In genomic region chr8:123858574-123858940, GRCm38 (mm10) we compare ENCODE assay signal across 7 mouse cellular contexts. TPM values are rescaled to one million over a fixed set of nuclear protein-coding genes. Genes with fewer than 3 reads are reported as not detected.
DNase-seq lines count a peak whose midpoint lies in the region; ATAC-seq and TF ChIP-seq lines count a peak whose summit lies in the region.

No protein-coding gene starts in this region.

- TF ChIP-seq EP300 in CH12.LX (IDR thresholded peaks at IDR 0.05; ENCODE audit: low read length): no peak

- no peak for TF ChIP-seq POLR2A in CH12.LX (IDR thresholded peaks at IDR 0.05; ENCODE audit: low read depth, low read length)

- dilution Hi-C loops in CH12.LX (cut with MboI; ENCODE audit: extremely low pct_ligation_motif_present, extremely low pct_unique_long_range_greater_than_20kb, low sequenced_read_pairs): no loop called here

- WGBS in embryonic facial prominence, embryonic 15.5 days: 2% methylated on average over 17 of the region's 17 CpGs
- WGBS in intestine, embryonic 15.5 days: 1% methylated on average over 17 of the region's 17 CpGs

- H3K36me3 ChIP-seq in CH12.LX (replicated peaks in 1 of 2; ENCODE audit: control insufficient read depth in 1 of 2, insufficient read depth in 1 of 2, low read length in 1 of 2): peaks cover 0 to 5% of the 10 kb centered on the region in 2 experiments
- no peaks in the 10 kb centered on the region for H3K36me3 ChIP-seq in embryonic facial prominence, embryonic 15.5 days
- no peaks in the 10 kb centered on the region for H3K36me3 ChIP-seq in intestine, embryonic 15.5 days

- TF ChIP-seq CTCF in CH12.LX (conservative IDR thresholded peaks at IDR 0.05 in 1 of 2, IDR thresholded peaks at IDR 0.05 in 1 of 2; ENCODE audit: low read depth in 2 of 2, low read length in 2 of 2): no peak; a peak in 1 of 4 replicates

- H3K4me1 ChIP-seq in CH12.LX (ENCODE audit: control insufficient read depth in 1 of 2, insufficient read depth in 2 of 2): peaks cover 2 to 15% of the 10 kb centered on the region in 2 experiments
- H3K4me1 ChIP-seq in embryonic facial prominence, embryonic 15.5 days: peaks cover 13% of the 10 kb centered on the region
- peaks cover 10% of the 10 kb centered on the region; the same call in 1 of the 2 replicates for H3K4me1 ChIP-seq in intestine, embryonic 15.5 days (replicated peaks)

- H3K27ac ChIP-seq in CH12.LX (ENCODE audit: insufficient read depth, low read depth): no peak overlapping the region; the same call in 1 of the 2 replicates
- H3K27ac ChIP-seq in embryonic facial prominence, embryonic 15.5 days (replicated peaks): no peak overlapping the region
- H3K27ac ChIP-seq in intestine, embryonic 15.5 days: peak overlapping the region; percentile 73; the same call in 1 of the 2 replicates

- peaks cover 4% of the 10 kb centered on the region for H3K79me2 ChIP-seq in CH12.LX (replicated peaks; ENCODE audit: control insufficient read depth, extremely low read depth, insufficient read depth, poor library complexity, severe bottlenecking)

- peaks cover 5% of the 10 kb centered on the region for H3K9me3 ChIP-seq in CH12.LX (replicated peaks; ENCODE audit: low read length)
- no peaks in the 10 kb centered on the region for H3K9me3 ChIP-seq in embryonic facial prominence, embryonic 15.5 days (replicated peaks)
- H3K9me3 ChIP-seq in intestine, embryonic 15.5 days: no peaks in the 10 kb centered on the region

- H3K4me3 ChIP-seq in CH12.LX (replicated peaks in 1 of 3; ENCODE audit: low read depth in 2 of 3, low read length in 2 of 3, poor library complexity in 1 of 3): peak overlapping the region; percentile 83 to 94 (median 85)
- peak overlapping the region; percentile 64 for H3K4me3 ChIP-seq in embryonic facial prominence, embryonic 15.5 days (replicated peaks)
- H3K4me3 ChIP-seq in intestine, embryonic 15.5 days (replicated peaks): peak overlapping the region; percentile 97

- DNase-seq in 416B (ENCODE audit: low read depth) (peak; percentile 60), CH12.LX (ENCODE audit: extremely low read depth) (no peak), adipocyte (ENCODE audit: low spot score) (no peak)
- DNase-seq in right cerebral cortex, postnatal 36 days (ENCODE audit: low spot score in 2 of 2): no peak

- no peak for TF ChIP-seq RAD21 in CH12.LX (IDR thresholded peaks at IDR 0.05; ENCODE audit: low read depth, low read length)

- peaks cover 31% of the 10 kb centered on the region for H3K27me3 ChIP-seq in CH12.LX (replicated peaks)
- H3K27me3 ChIP-seq in embryonic facial prominence, embryonic 15.5 days: peaks cover 19% of the 10 kb centered on the region; the same call in 1 of the 2 replicates
- peaks cover 4% of the 10 kb centered on the region; the same call in 1 of the 2 replicates for H3K27me3 ChIP-seq in intestine, embryonic 15.5 days (replicated peaks)

- no peak for ATAC-seq in embryonic facial prominence, embryonic 15.5 days (ENCODE audit: insufficient number of reproducible peaks, low FRiP score, low TSS enrichment, low read depth)
- peak; percentile 2; the same call in 1 of the 2 replicates for ATAC-seq in intestine, embryonic 15.5 days
- ATAC-seq in megakaryocyte, adult 5-6 weeks (ENCODE audit: poor library complexity, severe bottlenecking): peak; percentile 24

- peak overlapping the region; percentile 93 for H3K4me2 ChIP-seq in CH12.LX (ENCODE audit: insufficient read depth, low read depth, poor library complexity, severe bottlenecking)
- H3K4me2 ChIP-seq in embryonic facial prominence, embryonic 15.5 days (replicated peaks): peak overlapping the region; percentile 94
- H3K4me2 ChIP-seq in intestine, embryonic 15.5 days (replicated peaks): peak overlapping the region; percentile 98

- peak overlapping the region; percentile 56 for H3K9ac ChIP-seq in CH12.LX (ENCODE audit: insufficient read depth, low read depth)
- peak overlapping the region; percentile 65 for H3K9ac ChIP-seq in embryonic facial prominence, embryonic 15.5 days
- peak overlapping the region; percentile 87 for H3K9ac ChIP-seq in intestine, embryonic 15.5 days

- in situ Hi-C loops in CH12.LX (cut with MboI; ENCODE audit: low pct_ligation_motif_present, low pct_unique_long_range_greater_than_20kb, low sequenced_read_pairs): no loop called here

TF ChIP-seq in CH12.LX, 34 proteins besides CTCF, POLR2A, EP300 and RAD21:
- no peak for TF ChIP-seq MEF2A (IDR thresholded peaks at IDR 0.05; ENCODE audit: borderline replicate concordance, low read depth, low read length)
- 0 out of 2 replicates have a peak, but pooled peaks have one; percentile 5 for TF ChIP-seq SMC3 (IDR thresholded peaks at IDR 0.05; ENCODE audit: low read depth, low read length)
- TF ChIP-seq ZNF384 (IDR thresholded peaks at IDR 0.05; ENCODE audit: low read depth, low read length): no peak
- TF ChIP-seq E2F4 (IDR thresholded peaks at IDR 0.05; ENCODE audit: insufficient replicate concordance, low read depth, low read length): no peak; the same call in 1 of the 2 replicates

RNA-seq across cellular contexts. Expression of gene Ccsap, which starts 1.5 kb away (rescaled TPM):
- 4.4 and 5.0 TPM in 2 replicates for total RNA-seq in CH12.LX (2012; rRNA removed)
- 4.2 and 5.4 TPM in 2 replicates for total RNA-seq in CH12.LX (2014; rRNA removed)
- 5.2 and 6.2 TPM in 2 replicates for polyA plus RNA-seq in CH12.LX (2012; ENCODE audit: insufficient read length, low read depth)
- 4.9 and 6.5 TPM in 2 replicates for polyA plus RNA-seq in embryonic facial prominence, embryonic 15.5 days (2015; fragmentation: Nextera tagmentation; extraction: Ambion mirVana)
- 3.4 and 3.6 TPM in 2 replicates for polyA plus RNA-seq in intestine, embryonic 15.5 days (2015; fragmentation: Nextera tagmentation; extraction: Ambion mirVana)
- total RNA-seq in megakaryocyte, adult 5-6 weeks (2015): 8.0 and 9.2 TPM in 2 replicates
- 11.1 and 11.7 TPM in 2 replicates for total RNA-seq in megakaryocyte, adult 5-6 weeks (2017)

RNA-seq across cellular contexts. Expression of gene Acta1, which starts 36.0 kb away (rescaled TPM):
- 0.08 TPM in 1 of 2 replicates, not detected in the other for total RNA-seq in CH12.LX (2012; rRNA removed)
- total RNA-seq in CH12.LX (2014; rRNA removed): not detected in 2 replicates
- 0.27 and 0.91 TPM in 2 replicates for polyA plus RNA-seq in CH12.LX (2012; ENCODE audit: insufficient read length, low read depth)
- polyA plus RNA-seq in embryonic facial prominence, embryonic 15.5 days (2015; fragmentation: Nextera tagmentation; extraction: Ambion mirVana): 1,020 and 1,287 TPM in 2 replicates
- 6.3 and 22.2 TPM in 2 replicates for polyA plus RNA-seq in intestine, embryonic 15.5 days (2015; fragmentation: Nextera tagmentation; extraction: Ambion mirVana)
- total RNA-seq in megakaryocyte, adult 5-6 weeks (2015): not detected in 2 replicates
- total RNA-seq in megakaryocyte, adult 5-6 weeks (2017): not detected in 2 replicates

RNA-seq across cellular contexts. Expression of gene Rab4a, which starts 52.8 kb away (rescaled TPM):
- total RNA-seq in CH12.LX (2012; rRNA removed) (not detected in 2 replicates), CH12.LX (2014; rRNA removed) (not detected in 2 replicates)
- polyA plus RNA-seq in CH12.LX (2012; ENCODE audit: insufficient read length, low read depth): 0.18 TPM in 1 of 2 replicates, not detected in the other
- polyA plus RNA-seq in embryonic facial prominence, embryonic 15.5 days (2015; fragmentation: Nextera tagmentation; extraction: Ambion mirVana): 43.5 and 47.5 TPM in 2 replicates
- polyA plus RNA-seq in intestine, embryonic 15.5 days (2015; fragmentation: Nextera tagmentation; extraction: Ambion mirVana): 53.1 and 54.8 TPM in 2 replicates
- total RNA-seq in megakaryocyte, adult 5-6 weeks (2015): 1.2 and 2.1 TPM in 2 replicates
- 0.26 and 1.1 TPM in 2 replicates for total RNA-seq in megakaryocyte, adult 5-6 weeks (2017)

Comparison
In these comparisons a context has a peak if more than half of its experiments do, and no peak if none do; other contexts are left out.
1. RNA of gene Acta1, which starts 36.0 kb away (polyA plus RNA-seq): 1,020 to 1,287 TPM in embryonic facial prominence, embryonic 15.5 days; 6.3 to 22.2 TPM in intestine, embryonic 15.5 days and 0.27 to 0.91 TPM in CH12.LX; every median in the first group is over 10 times any median in the second.
2. RNA of gene Rab4a, which starts 52.8 kb away (polyA plus RNA-seq): 53.1 to 54.8 TPM in intestine, embryonic 15.5 days and 43.5 to 47.5 TPM in embryonic facial prominence, embryonic 15.5 days; 0.18 TPM in CH12.LX; every median in the first group is over 10 times any median in the second.
3. Peak in every context shown above with its lines, with median percentiles within 50 percentile points of each other: H3K4me2 ChIP-seq, H3K4me3 ChIP-seq and H3K9ac ChIP-seq.